Mouse (Mus musculus) forebrain, embryonic 15.5 days (tissue): ENCODE measurements around the gene Qdpr. TPM values are rescaled to one million over a fixed set of nuclear protein-coding genes. Genes with fewer than 3 reads are reported as not detected.
"Not testable (repeated sequence)": the region's sequence is repeated elsewhere in the genome, so short reads cannot be mapped to it uniquely, and the experiment has no call there.

ENCODE experiments used
- ATAC-seq: fragments of 200-750 bp; cut with Nextera tagmentation; replicated peaks from 2 replicates; pipeline ENCODE4 v1.8.0; 2017; ENCODE audit warnings: mild to moderate bottlenecking, moderate TSS enrichment, moderate library complexity
- H3K27ac ChIP-seq: fragments of 300-500 bp; sonication (generic); replicated peaks from 2 replicates; pipeline ENCODE4 v1.5.1; 2015; ENCODE audit warnings: mild to moderate bottlenecking, inconsistent platforms
- H3K27me3 ChIP-seq: fragments of 300-500 bp; sonication (generic); 2 replicates; pipeline ENCODE4 v1.6.1; 2015; ENCODE audit warnings: inconsistent platforms
- H3K36me3 ChIP-seq: fragments of 300-500 bp; sonication (generic); 2 replicates; pipeline ENCODE4 v1.6.1; 2015; ENCODE audit warnings: mild to moderate bottlenecking, inconsistent platforms
- H3K4me1 ChIP-seq: fragments of 300-500 bp; sonication (generic); 2 replicates; pipeline ENCODE4 v1.6.1; 2015; ENCODE audit warnings: inconsistent platforms
- H3K4me2 ChIP-seq: fragments of 300-500 bp; sonication (generic); replicated peaks from 2 replicates; pipeline ENCODE4 v1.6.1; 2015; ENCODE audit warnings: mild to moderate bottlenecking, inconsistent platforms
- H3K4me3 ChIP-seq: fragments of 300-500 bp; sonication (generic); 2 replicates; pipeline ENCODE4 v1.5.1; 2015; ENCODE audit warnings: mild to moderate bottlenecking, inconsistent platforms
- H3K9ac ChIP-seq: fragments of 300-500 bp; sonication (generic); replicated peaks from 2 replicates; pipeline ENCODE4 v1.6.1; 2015; ENCODE audit warnings: mild to moderate bottlenecking, inconsistent platforms
- H3K9me3 ChIP-seq: fragments of 300-500 bp; sonication (generic); 2 replicates; pipeline ENCODE4 v1.6.1; 2016; ENCODE audit warnings: inconsistent platforms
- WGBS: fragments of 180-500 bp; shearing (Covaris S2); methylation state at CpG from one replicate; pipeline ENCODE4 v1.1.7; 2015; ENCODE audit warnings: mixed read lengths; 5-methylcytosine and 5-hydroxymethylcytosine counted together
- polyA plus RNA-seq: library from polyadenylated mRNA; unstranded; fragments of >200 nt; fragmentation: Nextera tagmentation; extraction: Ambion mirVana; gene quantifications from 2 replicates; pipeline ENCODE4 v1.2.1, GENCODE M21; 2015

The Qdpr gene
- polyA plus RNA-seq, 1 experiment from 2014 or later, result 110 TPM

DNA sequence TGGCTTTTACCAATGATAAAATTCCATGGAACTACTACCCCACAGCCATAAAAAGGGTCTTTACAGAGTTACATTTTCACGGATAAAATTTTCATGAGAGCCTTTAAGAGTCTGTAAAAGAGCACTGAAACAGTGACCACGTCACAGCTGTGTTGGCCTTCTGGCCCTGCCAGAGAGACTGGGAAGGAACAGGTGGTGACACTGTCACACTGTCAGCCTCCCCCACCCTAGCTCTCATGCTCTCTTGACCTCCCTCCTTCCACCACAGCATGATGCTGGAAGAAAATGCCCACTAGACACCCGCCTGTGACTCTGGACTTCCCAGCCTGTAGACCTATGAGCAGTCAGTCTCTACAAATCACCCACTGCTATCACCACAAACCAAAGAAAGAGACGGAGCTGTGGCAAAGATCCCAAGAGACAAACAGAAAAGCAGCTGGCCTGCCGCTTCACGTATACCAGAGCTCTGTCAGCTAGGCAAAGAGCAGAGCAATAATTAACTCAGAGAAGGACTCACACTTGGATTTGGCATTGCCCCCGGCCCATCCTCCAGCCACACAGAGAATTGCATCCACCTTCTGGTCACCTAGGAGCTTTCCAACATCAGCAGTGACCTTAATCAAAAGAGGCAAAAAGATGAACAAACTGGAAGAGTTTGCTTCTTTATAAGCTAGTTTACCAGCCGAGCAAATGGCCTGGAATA, 5.8 kb downstream of the Qdpr start:
- Histone ChIP-seq H3K4me2 (no peak overlapping the region), H3K4me1 (peaks cover 9% of the 10 kb centered on the region), H3K27ac (no peak overlapping the region), H3K27me3 (no peaks in the 10 kb centered on the region), H3K36me3 (no peaks in the 10 kb centered on the region), H3K9me3 (no peaks in the 10 kb centered on the region), H3K9ac (no peak overlapping the region), H3K4me3 (no peak overlapping the region)
- ATAC-seq, result no peak
- 93% methylated on average over 8 of the region's 8 CpGs for WGBS

DNA sequence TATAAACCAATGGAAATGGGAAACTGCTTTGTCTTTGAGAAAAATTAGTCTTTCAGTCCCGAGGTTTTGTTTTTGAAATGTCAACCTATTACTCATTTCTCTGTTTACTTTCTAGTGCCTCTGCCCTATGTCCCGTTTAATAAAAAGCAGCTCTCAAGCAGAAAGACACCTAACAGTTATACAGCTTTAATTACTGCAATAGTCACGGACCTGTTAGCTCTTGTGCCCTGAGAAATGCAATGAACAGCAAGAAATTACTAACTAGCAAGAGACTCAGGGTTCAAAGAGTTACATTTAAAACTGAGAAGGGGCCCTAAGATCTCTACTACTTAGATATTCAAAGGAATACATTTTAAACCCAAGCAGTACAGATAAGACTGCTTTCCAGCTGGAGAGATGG, 8.3 kb downstream of the Qdpr start:
- 92% methylated on average over 3 of the region's 3 CpGs for WGBS
- no peak overlapping the region for H3K4me3 ChIP-seq

DNA sequence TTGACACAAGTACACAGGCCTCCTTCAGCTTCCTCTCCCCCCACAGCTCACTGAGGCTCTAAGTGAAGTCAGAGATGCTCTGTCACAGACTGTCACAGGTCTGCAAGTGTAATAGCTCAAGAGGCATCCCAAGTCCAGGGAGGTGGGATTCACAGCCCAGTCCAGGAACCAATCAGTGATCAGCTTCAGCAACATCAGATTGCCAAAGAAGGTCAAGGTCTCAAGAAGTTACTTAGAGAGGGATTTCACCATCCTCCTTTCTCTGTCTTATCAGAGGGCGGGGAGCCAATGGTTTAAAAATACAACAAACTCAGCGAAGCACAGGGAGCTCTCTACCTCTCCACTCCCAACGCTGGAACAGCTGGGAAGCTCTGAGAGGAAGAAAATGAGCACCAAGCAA, 8.9 kb downstream of the Qdpr start:
- H3K9me3 ChIP-seq, result no peaks in the 10 kb centered on the region
- H3K27ac ChIP-seq, result no peak overlapping the region
- H3K36me3 ChIP-seq, result 0 out of 2 replicates have a peak, but pooled peaks cover 2% of the 10 kb centered on the region
- no peak overlapping the region for H3K9ac ChIP-seq
- no peaks in the 10 kb centered on the region for H3K4me1 ChIP-seq
- 96% methylated on average over 3 of the region's 3 CpGs for WGBS
- H3K4me2 ChIP-seq, result no peak overlapping the region
- no peaks in the 10 kb centered on the region for H3K27me3 ChIP-seq
- ATAC-seq, result no peak
- H3K4me3 ChIP-seq, result no peak overlapping the region

More for the DNA sequence above, 8.3 kb downstream of the Qdpr start:
- Histone ChIP-seq H3K4me2 (no peak overlapping the region), H3K36me3 (0 out of 2 replicates have a peak, but pooled peaks cover 2% of the 10 kb centered on the region), H3K9ac (no peak overlapping the region), H3K9me3 (no peaks in the 10 kb centered on the region), H3K27me3 (no peaks in the 10 kb centered on the region), H3K4me1 (no peaks in the 10 kb centered on the region), H3K27ac (no peak overlapping the region)
- ATAC-seq, result no peak

- no peak for ATAC-seq
- WGBS, result 92% methylated on average over 8 of the region's 8 CpGs
- no peak overlapping the region for H3K9ac ChIP-seq
- H3K4me3 ChIP-seq, result no peak overlapping the region
- H3K4me1 ChIP-seq, result no peaks in the 10 kb centered on the region
- H3K9me3 ChIP-seq, result no peaks in the 10 kb centered on the region
- no peaks in the 10 kb centered on the region for H3K27me3 ChIP-seq
- no peak overlapping the region for H3K4me2 ChIP-seq
- H3K36me3 ChIP-seq, result 0 out of 2 replicates have a peak, but pooled peaks cover 2% of the 10 kb centered on the region
- no peak overlapping the region for H3K27ac ChIP-seq
Observed at GRCm38 (mm10) chr5:45438301-45438700, 11.7 kb downstream of the Qdpr start.

- Histone ChIP-seq H3K27ac (no peak overlapping the region), H3K36me3 (0 out of 2 replicates have a peak, but pooled peaks cover 2% of the 10 kb centered on the region), H3K9ac (no peak overlapping the region), H3K27me3 (no peaks in the 10 kb centered on the region), H3K4me3 (no peak overlapping the region), H3K9me3 (no peaks in the 10 kb centered on the region), H3K4me2 (no peak overlapping the region), H3K4me1 (no peaks in the 10 kb centered on the region)
- 82% methylated on average over 4 of the region's 4 CpGs for WGBS
- ATAC-seq, result no peak
Observed at GRCm38 (mm10) chr5:45437826-45438225, 12.2 kb downstream of the Qdpr start.

DNA sequence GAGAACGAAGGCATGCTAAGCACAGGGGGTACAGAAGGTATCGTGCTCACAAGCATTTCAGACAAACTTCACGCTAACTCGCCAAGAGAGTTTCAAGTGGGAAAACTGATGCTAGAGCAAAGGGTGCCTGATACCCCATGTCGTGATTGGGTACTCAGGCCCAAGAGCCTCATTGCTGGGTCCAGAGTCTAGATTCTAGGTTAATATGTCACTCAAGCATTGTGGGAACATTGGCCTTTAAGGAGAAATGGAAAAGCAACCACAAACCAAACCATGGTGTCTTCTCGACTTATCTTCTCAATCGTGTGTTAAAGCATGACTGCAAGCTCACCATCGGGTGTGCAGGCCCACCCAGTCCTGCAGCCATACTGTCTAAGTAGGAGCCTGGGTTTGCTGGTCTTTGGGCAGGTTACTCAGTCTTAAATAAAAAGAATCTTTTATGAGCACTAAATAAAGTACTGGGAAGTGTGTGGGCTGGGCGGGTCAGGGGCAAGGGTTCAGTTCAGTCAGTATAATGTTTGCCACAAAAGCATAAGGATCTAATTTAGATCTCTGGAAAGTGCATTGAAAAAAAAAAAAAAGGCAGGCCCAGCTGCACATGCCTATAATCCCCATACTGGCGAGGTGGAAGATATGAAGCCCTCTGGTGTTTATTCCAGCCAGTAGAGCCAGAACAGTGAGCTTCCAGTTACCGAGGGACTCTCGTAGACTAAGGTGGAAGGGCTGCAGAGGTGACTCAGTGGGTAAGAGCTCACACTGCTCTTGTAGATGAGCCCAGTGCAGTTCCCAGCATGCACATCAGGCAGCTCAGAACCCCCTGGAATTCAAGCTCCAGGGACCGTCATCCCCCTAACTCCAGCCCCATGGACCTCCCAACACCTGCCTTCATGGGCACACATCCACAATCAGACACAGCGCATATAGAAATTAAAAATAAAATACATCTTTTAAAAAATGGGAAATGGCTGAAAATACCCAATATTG, 13.8 kb downstream of the Qdpr start:
- H3K9me3 ChIP-seq, result no peaks in the 10 kb centered on the region
- H3K4me3 ChIP-seq, result no peak overlapping the region
- no peak for ATAC-seq
- no peaks in the 10 kb centered on the region for H3K27me3 ChIP-seq
- no peak overlapping the region for H3K4me2 ChIP-seq
- no peaks in the 10 kb centered on the region for H3K4me1 ChIP-seq
- H3K9ac ChIP-seq, result no peak overlapping the region
- 0 out of 2 replicates have a peak, but pooled peaks cover 2% of the 10 kb centered on the region for H3K36me3 ChIP-seq
- 93% methylated on average over 14 of the region's 14 CpGs for whole genome bisulfite sequencing
- H3K27ac ChIP-seq, result no peak overlapping the region

DNA sequence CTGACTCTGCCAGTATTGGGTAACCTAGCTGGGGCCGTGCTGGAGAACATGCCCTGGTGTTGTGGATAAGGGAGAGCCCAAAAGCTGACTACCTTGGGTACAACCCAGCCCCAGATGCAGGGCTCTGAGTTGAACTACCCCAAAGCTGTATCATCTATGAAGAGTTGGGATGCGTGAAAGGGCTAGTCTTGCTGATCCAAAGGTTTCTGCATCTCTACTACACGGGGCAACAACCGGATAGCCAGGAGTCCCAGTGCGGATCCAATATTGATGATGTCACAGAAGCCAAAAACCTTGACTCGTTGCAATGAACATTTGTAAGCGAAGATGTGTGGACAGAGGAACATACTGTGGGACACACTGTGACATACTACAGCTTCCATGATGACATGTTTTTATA, 22.1 kb downstream of the Qdpr start:
- no peaks in the 10 kb centered on the region for H3K4me1 ChIP-seq
- H3K4me2 ChIP-seq, result no peak overlapping the region
- H3K9ac ChIP-seq, result no peak overlapping the region
- ATAC-seq, result no peak
- no peak overlapping the region for H3K27ac ChIP-seq
- H3K4me3 ChIP-seq, result no peak overlapping the region
- no peaks in the 10 kb centered on the region for H3K9me3 ChIP-seq
- H3K36me3 ChIP-seq, result no peaks in the 10 kb centered on the region
- H3K27me3 ChIP-seq, result no peaks in the 10 kb centered on the region
- WGBS, result 96% methylated on average over 7 of the region's 7 CpGs

- WGBS, result 79% methylated on average over 1 of the region's 1 CpGs
Observed at GRCm38 (mm10) chr5:45426416-45427034, 23.5 kb downstream of the Qdpr start.

GRCm38 (mm10) chr5:45425771-45426170, 24.3 kb downstream of the Qdpr start:
- not testable (repeated sequence) for H3K4me1 ChIP-seq, H3K9ac ChIP-seq, H3K27me3 ChIP-seq, H3K4me3 ChIP-seq, H3K36me3 ChIP-seq, H3K9me3 ChIP-seq, H3K27ac ChIP-seq, H3K4me2 ChIP-seq, ATAC-seq
- WGBS, result 26% methylated on average over 1 of the region's 1 CpGs

More at GRCm38 (mm10) chr5:45426416-45427034, 23.5 kb downstream of the Qdpr start:
- H3K4me2 ChIP-seq, result no peak overlapping the region
- no peak for ATAC-seq
- no peaks in the 10 kb centered on the region for H3K27me3 ChIP-seq
- H3K4me1 ChIP-seq, result no peaks in the 10 kb centered on the region
- no peak overlapping the region for H3K4me3 ChIP-seq
- no peak overlapping the region for H3K9ac ChIP-seq
- H3K9me3 ChIP-seq, result no peaks in the 10 kb centered on the region
- H3K36me3 ChIP-seq, result no peaks in the 10 kb centered on the region
- no peak overlapping the region for H3K27ac ChIP-seq

DNA sequence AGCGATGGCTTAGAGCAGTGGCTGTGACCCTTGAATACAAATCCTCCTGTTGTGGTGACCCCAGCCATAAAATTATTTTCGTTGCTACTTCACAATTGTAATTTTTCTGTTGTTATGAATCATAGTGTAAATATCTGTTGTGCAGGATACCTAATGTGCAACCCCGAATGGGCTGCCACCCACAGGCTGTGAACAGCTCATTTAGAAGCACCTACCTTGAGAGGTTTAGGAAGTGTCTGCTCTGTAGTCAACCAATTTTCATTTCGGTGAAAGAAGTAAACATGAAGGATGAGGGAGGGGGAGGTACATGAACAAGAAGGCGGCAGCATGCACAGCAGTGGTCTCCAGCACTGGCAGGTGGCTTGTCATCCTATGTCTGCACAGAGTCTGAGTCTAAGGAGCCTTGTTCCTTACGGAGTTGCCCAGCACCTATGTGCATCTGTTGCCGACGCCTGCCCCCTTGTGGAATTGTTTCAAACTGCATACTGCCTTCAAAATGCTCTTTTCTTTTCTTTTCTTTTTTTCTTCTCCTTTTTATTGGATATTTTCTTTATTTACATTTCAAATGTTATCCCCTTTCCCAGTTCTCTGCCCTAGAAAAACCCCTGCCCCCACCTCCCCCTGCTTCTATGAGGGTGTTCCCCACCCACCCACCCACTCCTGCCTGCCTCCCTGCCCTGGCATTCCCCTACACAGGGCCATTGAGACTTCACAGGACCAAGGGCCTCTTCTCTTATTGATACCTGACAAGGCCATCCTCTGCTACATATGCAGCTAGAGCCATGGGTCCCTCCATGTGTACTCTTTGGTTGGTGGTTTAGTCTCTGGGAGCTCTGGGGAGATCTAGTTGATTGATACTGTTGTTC, 25.8 kb downstream of the Qdpr start:
- Histone ChIP-seq H3K27ac (no peak overlapping the region), H3K36me3 (no peaks in the 10 kb centered on the region), H3K27me3 (no peaks in the 10 kb centered on the region), H3K4me1 (no peaks in the 10 kb centered on the region), H3K4me2 (no peak overlapping the region), H3K4me3 (no peak overlapping the region), H3K9ac (no peak overlapping the region), H3K9me3 (no peaks in the 10 kb centered on the region)
- ATAC-seq, result peak; percentile 95
- WGBS, result 43% methylated on average over 8 of the region's 8 CpGs
